Mouse (Mus musculus) MEL (cell line): ENCODE data around the gene Myo3b. TPM values are rescaled to one million over a fixed set of nuclear protein-coding genes. Genes with fewer than 3 reads are reported as not detected.

Experiments
- DNase-seq: peaks from one replicate; pipeline ENCODE4 v3.0.0; 2011; ENCODE audit warnings: low read depth, low spot score
- H3K27ac ChIP-seq: 2 replicates; pipeline ENCODE4 v1.5.1; 2012; ENCODE audit warnings: low read depth, mild to moderate bottlenecking, control low read depth, low read length, moderate library complexity; ENCODE audit not compliant: control insufficient read depth
- H3K27me3 ChIP-seq, 2 experiments: fragments of 150-350 bp in 1 of 2; sonication (generic) in 1 of 2; 2 replicates each; pipeline ENCODE4 v1.6.1; 2012; ENCODE audit warnings: low read length in 2 of 2, mild to moderate bottlenecking in 2 of 2, improper control_type of control experiment in 1 of 2, moderate library complexity in 1 of 2; ENCODE audit not compliant: insufficient read depth in 2 of 2, control insufficient read depth in 1 of 2
- H3K36me3 ChIP-seq, 2 experiments: 2 replicates each; pipeline ENCODE4 v1.6.1; 2012 to 2014; ENCODE audit warnings: low read length in 2 of 2, improper control_type of control experiment in 1 of 2, inconsistent platforms in 1 of 2, mild to moderate bottlenecking in 1 of 2; ENCODE audit not compliant: insufficient read depth in 2 of 2, control insufficient read depth in 1 of 2
- H3K4me1 ChIP-seq, 2 experiments: fragments of 150-350 bp in 1 of 2; sonication (generic) in 1 of 2; 2 replicates each; pipeline ENCODE4 v1.6.1; 2012; ENCODE audit warnings: low read length in 2 of 2, improper control_type of control experiment in 1 of 2, mild to moderate bottlenecking in 1 of 2; ENCODE audit not compliant: insufficient read depth in 2 of 2, control insufficient read depth in 1 of 2
- H3K4me3 ChIP-seq, 2 experiments: fragments of 150-350 bp in 1 of 2; sonication (generic) in 1 of 2; 2 replicates each; pipeline ENCODE4 v1.5.1; 2012; ENCODE audit warnings: low read depth in 2 of 2, low read length in 2 of 2, mild to moderate bottlenecking in 2 of 2, moderate library complexity in 2 of 2, control low read depth in 1 of 2, improper control_type of control experiment in 1 of 2; ENCODE audit not compliant: control insufficient read depth in 1 of 2, insufficient read depth in 1 of 2
- H3K79me2 ChIP-seq: 2 replicates; pipeline ENCODE4 v1.6.1; 2012; ENCODE audit warnings: mild to moderate bottlenecking, low read length, moderate library complexity; ENCODE audit not compliant: control insufficient read depth, poor library complexity, insufficient read depth
- H3K9ac ChIP-seq: 2 replicates; pipeline ENCODE4 v1.6.1; 2012; ENCODE audit warnings: low read depth, mild to moderate bottlenecking, control low read depth, low read length, moderate library complexity; ENCODE audit not compliant: control insufficient read depth, poor library complexity, severe bottlenecking
- H3K9me3 ChIP-seq: fragments of 150-350 bp; sonication (generic); replicated peaks from 2 replicates; pipeline ENCODE4 v1.6.1; 2012; ENCODE audit warnings: mild to moderate bottlenecking, low read length, improper control_type of control experiment, moderate library complexity; ENCODE audit not compliant: insufficient read depth
- BHLHE40 ChIP-seq: IDR thresholded peaks from 2 replicates; pipeline ENCODE4 v1.6.1; 2012; ENCODE audit warnings: low read depth, mild to moderate bottlenecking, inconsistent platforms, low read length, improper control_type of control experiment, borderline replicate concordance
- CHD1 ChIP-seq: IDR thresholded peaks from 2 replicates; pipeline ENCODE4 v1.6.1; 2012; ENCODE audit warnings: low read depth, mild to moderate bottlenecking, inconsistent platforms, low read length, improper control_type of control experiment
- CTCF ChIP-seq, 3 experiments: IDR thresholded peaks in 2 of 3; conservative IDR thresholded peaks in 1 of 3; 2 replicates each; pipeline ENCODE4 v1.5.1; 2011 to 2012; ENCODE audit warnings: low read length in 3 of 3, low read depth in 2 of 3, mild to moderate bottlenecking in 2 of 3, improper control_type of control experiment in 1 of 3, inconsistent platforms in 1 of 3, mixed read lengths in 1 of 3, moderate library complexity in 1 of 3; ENCODE audit not compliant: control insufficient read depth in 1 of 3, insufficient read depth in 1 of 3, poor library complexity in 1 of 3, severe bottlenecking in 1 of 3
- ELF1 ChIP-seq: IDR thresholded peaks from 2 replicates; pipeline ENCODE4 v1.6.1; 2014; ENCODE audit warnings: low read depth, mild to moderate bottlenecking, inconsistent platforms, low read length, improper control_type of control experiment, moderate library complexity
- EP300 ChIP-seq, 2 experiments: IDR thresholded peaks; 2 replicates each; pipeline ENCODE4 v1.6.1; 2011; ENCODE audit warnings: improper control_type of control experiment in 2 of 2, low read length in 2 of 2, low read depth in 1 of 2, mild to moderate bottlenecking in 1 of 2
- GATA1 ChIP-seq: IDR thresholded peaks from 2 replicates; pipeline ENCODE4 v1.6.1; 2011; ENCODE audit warnings: low read depth, low read length, improper control_type of control experiment
- JUND ChIP-seq: IDR thresholded peaks from 2 replicates; pipeline ENCODE4 v1.6.1; 2011; ENCODE audit warnings: low read depth, mild to moderate bottlenecking, improper control_type of control experiment, low read length
- KAT2A ChIP-seq: conservative IDR thresholded peaks from 2 replicates; pipeline ENCODE4 v1.6.1; 2012; ENCODE audit warnings: low read depth, low read length, improper control_type of control experiment, inconsistent platforms
- MEF2A ChIP-seq: IDR thresholded peaks from 2 replicates; pipeline ENCODE4 v1.6.1; 2014; ENCODE audit warnings: low read depth, mild to moderate bottlenecking, inconsistent platforms, low read length, improper control_type of control experiment; ENCODE audit not compliant: poor library complexity, insufficient replicate concordance, severe bottlenecking; ENCODE audit errors: extremely low read depth
- MXI1 ChIP-seq: IDR thresholded peaks from 2 replicates; pipeline ENCODE4 v1.6.1; 2011; ENCODE audit warnings: mild to moderate bottlenecking, low read depth, low read length, improper control_type of control experiment
- MYB ChIP-seq: IDR thresholded peaks from 2 replicates; pipeline ENCODE4 v1.6.1; 2011; ENCODE audit warnings: mild to moderate bottlenecking, low read depth, low read length, improper control_type of control experiment
- POLR2A ChIP-seq, 2 experiments: IDR thresholded peaks; 2 replicates each; pipeline ENCODE4 v1.6.1; 2011 to 2012; ENCODE audit warnings: low read length in 2 of 2, mild to moderate bottlenecking in 2 of 2, control low read depth in 1 of 2, improper control_type of control experiment in 1 of 2, low read depth in 1 of 2, moderate library complexity in 1 of 2; ENCODE audit not compliant: control insufficient read depth in 1 of 2, insufficient read depth in 1 of 2, poor library complexity in 1 of 2
- RCOR1 ChIP-seq: IDR thresholded peaks from 2 replicates; pipeline ENCODE4 v1.6.1; 2012; ENCODE audit warnings: low read depth, mild to moderate bottlenecking, inconsistent platforms, low read length, improper control_type of control experiment
- SIN3A ChIP-seq: IDR thresholded peaks from 2 replicates; pipeline ENCODE4 v1.6.1; 2012; ENCODE audit warnings: low read length, improper control_type of control experiment, inconsistent platforms
- TAL1 ChIP-seq: IDR thresholded peaks from 2 replicates; pipeline ENCODE4 v1.6.1; 2012; ENCODE audit warnings: mild to moderate bottlenecking, inconsistent platforms, low read length, moderate library complexity, mixed read lengths
- USF1 ChIP-seq: IDR thresholded peaks from 2 replicates; pipeline ENCODE4 v1.6.1; 2014; ENCODE audit warnings: low read depth, mild to moderate bottlenecking, inconsistent platforms, low read length, improper control_type of control experiment, moderate library complexity
- USF2 ChIP-seq, 2 experiments: IDR thresholded peaks; 2 replicates each; pipeline ENCODE4 v1.6.1; 2011 to 2012; ENCODE audit warnings: improper control_type of control experiment in 2 of 2, low read length in 2 of 2, borderline replicate concordance in 1 of 2, inconsistent platforms in 1 of 2, low read depth in 1 of 2, mild to moderate bottlenecking in 1 of 2; ENCODE audit not compliant: insufficient read depth in 1 of 2
- ZMIZ1 ChIP-seq: IDR thresholded peaks from 2 replicates; pipeline ENCODE4 v1.6.1; 2012; ENCODE audit warnings: low read depth, mild to moderate bottlenecking, inconsistent platforms, low read length, improper control_type of control experiment, moderate library complexity
- ZNF384 ChIP-seq: IDR thresholded peaks from 2 replicates; pipeline ENCODE4 v1.6.1; 2012; ENCODE audit warnings: low read depth, mild to moderate bottlenecking, inconsistent platforms, low read length, improper control_type of control experiment
- polyA plus RNA-seq, 2 experiments: library from polyadenylated mRNA; stranded (reverse) in 1 of 2; unstranded in 1 of 2; fragments of >175 nt in 1 of 2; fragments of >200 nt in 1 of 2; gene quantifications; 2 replicates each; pipeline versions ENCODE4 v1.2.1 to v1.2.4; 2012; ENCODE audit warnings: low replicate concordance in 2 of 2, low read depth in 1 of 2; ENCODE audit not compliant: insufficient read length in 2 of 2, insufficient read depth in 1 of 2, missing spikeins in 1 of 2
- total RNA-seq: library from RNA; depleted of rRNA; stranded (reverse); fragments of 300-350 nt; gene quantifications from 2 replicates; pipeline ENCODE4 v1.2.3, GENCODE M21; 2012

Myo3b gene
- total and polyA plus RNA-seq, 3 experiments, result not detected

GRCm38 (mm10) chr2:70260646-70261195 lies 221.8 kb downstream of the Myo3b start:
- no peaks in the 10 kb centered on the region for H3K79me2 ChIP-seq
- no peak overlapping the region for H3K4me3 ChIP-seq
- no peaks in the 10 kb centered on the region for H3K4me1 ChIP-seq
- DNase-seq, result no peak
- H3K36me3 ChIP-seq, result no peaks in the 10 kb centered on the region
- TF ChIP-seq EP300 (IDR thresholded peaks at IDR 0.05; ENCODE audit: low read depth in 1 of 2, low read length in 2 of 2) (no peak), USF1 (no peak), MEF2A (no peak), CHD1 (no peak), SIN3A (no peak), BHLHE40 (no peak)
- H3K27ac ChIP-seq, result no peak overlapping the region
- H3K9me3 ChIP-seq, result no peaks in the 10 kb centered on the region
- no peaks in the 10 kb centered on the region for H3K27me3 ChIP-seq
- H3K9ac ChIP-seq, result no peak overlapping the region

GRCm38 (mm10) chr2:70261703-70262564 lies 223.0 kb downstream of the Myo3b start:
- Histone ChIP-seq H3K27ac (no peak overlapping the region), H3K4me3 (no peak overlapping the region), H3K27me3 (no peaks in the 10 kb centered on the region)
- no peak for DNase-seq
- TF ChIP-seq RCOR1, result no peak
- no peak for TF ChIP-seq MYB
- TF ChIP-seq TAL1, result no peak
- TF ChIP-seq USF2 (IDR thresholded peaks at IDR 0.05; ENCODE audit: borderline replicate concordance in 1 of 2, insufficient read depth in 1 of 2, low read depth in 1 of 2, low read length in 2 of 2), result no peak
- TF ChIP-seq USF1, result no peak
- no peak for TF ChIP-seq CTCF (IDR thresholded peaks at IDR 0.05 in 2 of 3, conservative IDR thresholded peaks at IDR 0.05 in 1 of 3; ENCODE audit: control insufficient read depth in 1 of 3, insufficient read depth in 1 of 3, low read depth in 2 of 3, low read length in 3 of 3, poor library complexity in 1 of 3, severe bottlenecking in 1 of 3)
- TF ChIP-seq MXI1, result no peak
- TF ChIP-seq ZMIZ1, result no peak
- TF ChIP-seq GATA1, result no peak
- TF ChIP-seq ELF1, result no peak
- no peak for TF ChIP-seq JUND
- no peak for TF ChIP-seq POLR2A (IDR thresholded peaks at IDR 0.05; ENCODE audit: control insufficient read depth in 1 of 2, insufficient read depth in 1 of 2, low read depth in 1 of 2, low read length in 2 of 2, poor library complexity in 1 of 2)
- no peak for TF ChIP-seq ZNF384
- no peak for TF ChIP-seq KAT2A
- TF ChIP-seq, all 39 proteins: peak for 0
- Histone ChIP-seq H3K4me1 (no peaks in the 10 kb centered on the region), H3K9me3 (no peaks in the 10 kb centered on the region), H3K79me2 (no peaks in the 10 kb centered on the region), H3K9ac (no peak overlapping the region), H3K36me3 (no peaks in the 10 kb centered on the region)
